Mouse (Mus musculus) heart, adult 8-10 months (tissue): ENCODE results near the gene Cdk2ap2. TPM values are rescaled to one million over a fixed set of nuclear protein-coding genes. Genes with fewer than 3 reads are reported as not detected.
"Not testable (repeated sequence)": the region's sequence is repeated elsewhere in the genome, so short reads cannot be mapped to it uniquely, and the experiment has no call there.

Experiments
- DNase-seq: peaks from one replicate; pipeline ENCODE4 v3.0.0; 2022; ENCODE audit warnings: low spot score
- total RNA-seq, 4 experiments: library from RNA; stranded (reverse); gene quantifications; 2 replicates each; pipeline ENCODE4 v1.2.4; 2022

Gene Cdk2ap2
- 10 to 100 TPM; 33.6 to 43.4 (median 39.5) TPM for total RNA-seq

- peak; percentile 99 for DNase-seq
Measured at GRCm38 (mm10) chr19:4096642-4097440, at the start of gene Cdk2ap2. Cdk2ap2 (plus strand) TSS chr19:4097182.

GRCm38 (mm10) chr19:4047859-4048258, 49.1 kb upstream of the Cdk2ap2 start:
- peak; percentile 80 for DNase-seq

GRCm38 (mm10) chr19:4049069-4049468, 47.9 kb upstream of the Cdk2ap2 start:
- not testable (repeated sequence) for DNase-seq

GRCm38 (mm10) chr19:4051016-4051415, 46.0 kb upstream of the Cdk2ap2 start:
- no peak for DNase-seq

GRCm38 (mm10) chr19:4051741-4052515, 45.1 kb upstream of the Cdk2ap2 start:
- DNase-seq = peak; percentile 53

GRCm38 (mm10) chr19:4052516-4053030, 44.4 kb upstream of the Cdk2ap2 start:
- no peak for DNase-seq

GRCm38 (mm10) chr19:4054613-4055012, 42.4 kb upstream of the Cdk2ap2 start:
- no peak for DNase-seq

GRCm38 (mm10) chr19:4055216-4055946, 41.6 kb upstream of the Cdk2ap2 start:
- DNase-seq = no peak

GRCm38 (mm10) chr19:4055947-4056693, 40.9 kb upstream of the Cdk2ap2 start:
- no peak for DNase-seq

- no peak for DNase-seq
Measured at GRCm38 (mm10) chr19:4056727-4057126, 40.3 kb upstream of the Cdk2ap2 start.

- no peak for DNase-seq
Measured at GRCm38 (mm10) chr19:4057389-4057788, 39.6 kb upstream of the Cdk2ap2 start.

- DNase-seq = no peak
Measured at GRCm38 (mm10) chr19:4057962-4058361, 39.0 kb upstream of the Cdk2ap2 start.

- DNase-seq = no peak
Measured at GRCm38 (mm10) chr19:4058581-4058980, 38.4 kb upstream of the Cdk2ap2 start.

GRCm38 (mm10) chr19:4059069-4059740, 37.8 kb upstream of the Cdk2ap2 start, which contains the start of gene Gstp3:
Gstp3 (minus strand) TSS chr19:4059569.
- no peak for DNase-seq

GRCm38 (mm10) chr19:4060044-4060898, 36.7 kb upstream of the Cdk2ap2 start:
- not testable (repeated sequence) for DNase-seq

- DNase-seq = no peak
Measured at GRCm38 (mm10) chr19:4060899-4061465, 36.0 kb upstream of the Cdk2ap2 start.

GRCm38 (mm10) chr19:4063357-4063756, 33.6 kb upstream of the Cdk2ap2 start:
- DNase-seq = not testable (repeated sequence)

- not testable (repeated sequence) for DNase-seq
Measured at GRCm38 (mm10) chr19:4064501-4064900, 32.5 kb upstream of the Cdk2ap2 start.

- DNase-seq = no peak
Measured at GRCm38 (mm10) chr19:4066280-4066679, 30.7 kb upstream of the Cdk2ap2 start.
